Mouse (Mus musculus): ENCODE data around the gene 3110040M04Rik. TPM values are rescaled to one million over a fixed set of nuclear protein-coding genes. Genes with fewer than 3 reads are reported as not detected.

The 3110040M04Rik gene
- polyA plus RNA-seq (2021; fragmentation: Nextera tagmentation) = not detected in 2 replicates
- long read RNA-seq, experiment 1 = 0 reads
- long read RNA-seq, experiment 2 = 0 reads

GRCm38 (mm10) chr1:151203818-151204217, at the start of gene 3110040M04Rik:
3110040M04Rik (plus strand) TSS chr1:151204121.

DNA sequence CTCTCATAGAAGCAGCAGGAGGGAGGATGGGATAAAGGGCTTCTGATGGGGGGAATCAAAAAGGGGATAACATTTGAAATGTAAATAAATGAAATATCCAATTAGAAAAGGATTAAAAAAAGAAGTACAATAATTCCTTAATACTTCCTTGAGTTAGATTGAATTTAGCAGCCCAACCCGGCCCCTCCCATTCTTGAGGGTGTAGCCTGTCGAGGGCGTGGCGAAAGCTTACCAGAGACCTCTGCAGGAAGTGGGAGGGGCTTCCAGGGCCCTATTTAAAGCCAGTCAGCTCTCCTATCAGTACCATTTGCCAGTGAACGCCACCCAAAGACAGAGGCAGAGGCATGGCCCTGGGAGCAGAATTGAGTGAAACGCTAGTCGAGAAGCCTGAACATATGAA, 21.7 kb upstream of the 3110040M04Rik start, which contains the start of gene Gm47985:
TSS of gene Gm47985 (plus strand) at position 272 of the 400 bp plus-strand sequence.

GRCm38 (mm10) chr1:151192075-151192474, 11.8 kb upstream of the 3110040M04Rik start, which contains the start of gene Gm8947:
Gm8947 (plus strand) TSS chr1:151192376.

GRCm38 (mm10) chr1:151198120-151198519, 5.8 kb upstream of the 3110040M04Rik start, which contains the start of gene Gm47995:
Gm47995 (plus strand) TSS chr1:151198448.

DNA sequence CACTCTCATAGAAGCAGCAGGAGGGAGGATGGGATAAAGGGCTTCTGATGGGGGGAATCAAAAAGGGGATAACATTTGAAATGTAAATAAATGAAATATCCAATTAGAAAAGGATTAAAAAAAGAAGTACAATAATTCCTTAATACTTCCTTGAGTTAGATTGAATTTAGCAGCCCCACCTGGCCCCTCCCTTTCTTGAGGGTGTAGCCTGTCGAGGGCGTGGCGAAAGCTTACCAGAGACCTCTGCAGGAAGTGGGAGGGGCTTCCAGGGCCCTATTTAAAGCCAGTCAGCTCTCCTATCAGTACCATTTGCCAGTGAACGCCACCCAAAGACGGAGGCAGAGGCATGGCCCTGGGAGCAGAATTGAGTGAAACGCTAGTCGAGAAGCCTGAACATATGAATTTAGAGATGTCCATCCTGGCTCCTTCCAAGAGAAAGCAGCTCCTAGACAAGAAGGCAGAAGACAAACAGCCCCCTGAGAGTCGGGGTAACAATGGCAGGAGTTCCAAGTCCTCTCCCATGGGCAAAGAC, 6.0 kb downstream of the 3110040M04Rik start, which contains the start of gene Gm47996:
TSS of gene Gm47996 (plus strand) at position 308 of the 532 bp plus-strand sequence.

Other genes with a start within 250 kb of the 3110040M04Rik start
- 0.14 and 0.17 TPM in 2 replicates for gene Hmcn1, start 210.7 kb upstream of the 3110040M04Rik start, polyA plus RNA-seq (2021; fragmentation: Nextera tagmentation)
- gene Gm47985, start 21.6 kb upstream of the 3110040M04Rik start, polyA plus RNA-seq (2021; fragmentation: Nextera tagmentation) = not detected in 2 replicates
- not detected in 2 replicates for gene Gm8947, start 11.7 kb upstream of the 3110040M04Rik start, polyA plus RNA-seq (2021; fragmentation: Nextera tagmentation)
- gene Gm47995, start 5.7 kb upstream of the 3110040M04Rik start, polyA plus RNA-seq (2021; fragmentation: Nextera tagmentation) = 0.13 TPM in 1 of 2 replicates, not detected in the other
- gene Gm47996, start 6.0 kb downstream of the 3110040M04Rik start, polyA plus RNA-seq (2021; fragmentation: Nextera tagmentation) = not detected in 2 replicates
- gene Ivns1abp, start 140.4 kb downstream of the 3110040M04Rik start, polyA plus RNA-seq (2021; fragmentation: Nextera tagmentation) = 51.9 and 53.4 TPM in 2 replicates
- gene Swt1, start 224.3 kb downstream of the 3110040M04Rik start, polyA plus RNA-seq (2021; fragmentation: Nextera tagmentation) = 4.8 and 5.7 TPM in 2 replicates
- 14.0 and 15.7 TPM in 2 replicates for gene Trmt1l, start 224.4 kb downstream of the 3110040M04Rik start, polyA plus RNA-seq (2021; fragmentation: Nextera tagmentation)

Data from left cerebral cortex, adult 6 months (tissue).